Mouse (Mus musculus): ENCODE measurements around the gene Lipc.

Lipc gene

GRCm38 (mm10) chr9:70952126-70952525, at the start of gene Lipc:
TSS of gene Lipc (minus strand) at chr9:70952226.
- no peak for DNase-seq

- DNase-seq, result no peak
Measured at GRCm38 (mm10) chr9:70999161-70999560, 47.1 kb upstream of the Lipc start.

- DNase-seq, result no peak
Measured at GRCm38 (mm10) chr9:70998719-70999118, 46.7 kb upstream of the Lipc start.

- DNase-seq, result no peak
Measured at GRCm38 (mm10) chr9:70993326-70993725, 41.3 kb upstream of the Lipc start.

- DNase-seq, result no peak
Measured at GRCm38 (mm10) chr9:70991401-70991800, 39.4 kb upstream of the Lipc start.

GRCm38 (mm10) chr9:70987210-70987609, 35.2 kb upstream of the Lipc start:
- DNase-seq, result no peak

- no peak for DNase-seq
Measured at GRCm38 (mm10) chr9:70982991-70983480, 31.0 kb upstream of the Lipc start.

GRCm38 (mm10) chr9:70981721-70982120, 29.7 kb upstream of the Lipc start:
- no peak for DNase-seq

GRCm38 (mm10) chr9:70979641-70980040, 27.6 kb upstream of the Lipc start:
- DNase-seq, result no peak

- DNase-seq, result no peak
Measured at GRCm38 (mm10) chr9:70979171-70979570, 27.1 kb upstream of the Lipc start.

GRCm38 (mm10) chr9:70977392-70977791, 25.4 kb upstream of the Lipc start:
- no peak for DNase-seq

GRCm38 (mm10) chr9:70975921-70976320, 23.9 kb upstream of the Lipc start:
- no peak for DNase-seq

GRCm38 (mm10) chr9:70973286-70973685, 21.3 kb upstream of the Lipc start:
- DNase-seq, result no peak

GRCm38 (mm10) chr9:70969244-70969643, 17.2 kb upstream of the Lipc start:
- no peak for DNase-seq

GRCm38 (mm10) chr9:70965999-70966994, 14.3 kb upstream of the Lipc start:
- no peak for DNase-seq

- no peak for DNase-seq
Measured at GRCm38 (mm10) chr9:70965422-70965821, 13.4 kb upstream of the Lipc start.

- DNase-seq, result no peak
Measured at GRCm38 (mm10) chr9:70965011-70965410, 13.0 kb upstream of the Lipc start.

GRCm38 (mm10) chr9:70963461-70963891, 11.4 kb upstream of the Lipc start:
- peak; percentile 49 for DNase-seq

GRCm38 (mm10) chr9:70962781-70963455, 10.9 kb upstream of the Lipc start:
- no peak for DNase-seq

- DNase-seq, result no peak
Measured at GRCm38 (mm10) chr9:70960301-70960700, 8.3 kb upstream of the Lipc start.

- DNase-seq, result peak; percentile 85
Measured at GRCm38 (mm10) chr9:70959866-70960265, 7.8 kb upstream of the Lipc start.

- no peak for DNase-seq
Measured at GRCm38 (mm10) chr9:70959447-70959846, 7.4 kb upstream of the Lipc start.

GRCm38 (mm10) chr9:70958381-70958780, 6.4 kb upstream of the Lipc start:
- DNase-seq, result peak; percentile 92

GRCm38 (mm10) chr9:70957717-70958116, 5.7 kb upstream of the Lipc start:
- DNase-seq, result no peak

Data from cerebellum, adult 11-12 months (tissue).